Mouse (Mus musculus) heart, postnatal 25 days (tissue): Measurements from ENCODE around the gene Has3. TPM values are rescaled to one million over a fixed set of nuclear protein-coding genes. Genes with fewer than 3 reads are reported as not detected.
A peak's percentile ranks its signal among the peaks of the same experiment; 100 is the strongest.
"Not testable (repeated sequence)": the region's sequence is repeated elsewhere in the genome, so short reads cannot be mapped to it uniquely, and the experiment has no call there.

Experiments used
- DNase-seq: peaks from one replicate; pipeline ENCODE4 v3.0.0; 2022; ENCODE audit warnings: low spot score
- intact Hi-C: fragments of 180-260 bp; cut with DNase I; formaldehyde crosslinking; loops from one replicate; pipeline ENCODE4 v1.15.1; 2025
- total RNA-seq, 2 experiments: library from RNA; stranded (reverse); gene quantifications; 2 replicates each; pipeline ENCODE4 v1.2.3; 2021

Gene Has3
- total RNA-seq, 2 experiments from 2014 or later = 1.0 to 1.7 TPM

GRCm38 (mm10) chr8:106925446-106925845, 55.4 kb downstream of the Has3 start:
- intact Hi-C loops = loop anchor here (5.0 kb wide), 1 partner anchor 77 kb away; no protein-coding TSS in a partner anchor
- DNase-seq = no peak

- intact Hi-C loops = loop anchor here (5.0 kb wide), 1 partner anchor 75 kb away; no protein-coding TSS in a partner anchor
- DNase-seq = no peak
These were observed 57.2 kb downstream of the Has3 start for GRCm38 (mm10) chr8:106927247-106927646.

- not testable (repeated sequence) for DNase-seq
- intact Hi-C loops = loop anchor here (5.0 kb wide), 1 partner anchor 74 kb away; no protein-coding TSS in a partner anchor
These were observed 58.1 kb downstream of the Has3 start for GRCm38 (mm10) chr8:106928182-106928581.

GRCm38 (mm10) chr8:106929155-106929913, 59.3 kb downstream of the Has3 start:
- intact Hi-C loops = loop anchor here (5.0 kb wide), 1 partner anchor 73 kb away; no protein-coding TSS in a partner anchor

GRCm38 (mm10) chr8:106929921-106930320, 59.9 kb downstream of the Has3 start:
- DNase-seq = no peak
- intact Hi-C loops = loop anchor here (5.0 kb wide), 1 partner anchor 72 kb away; no protein-coding TSS in a partner anchor

More at GRCm38 (mm10) chr8:106929155-106929913, 59.3 kb downstream of the Has3 start:
- DNase-seq = peak; percentile 49

- intact Hi-C loops = no loop called here
- DNase-seq = no peak
These were observed 62.5 kb downstream of the Has3 start for GRCm38 (mm10) chr8:106932376-106933065.

- no peak for DNase-seq
- intact Hi-C loops = no loop called here
These were observed 63.6 kb downstream of the Has3 start for GRCm38 (mm10) chr8:106933506-106934143.

Other genes starting within 250 kb of the Has3 start
- gene Tango6, start 187.2 kb upstream of the Has3 start, total RNA-seq = 10 to 100 TPM in 1 of 2 experiments, 1 to 10 TPM in 1; 10.0 TPM
- 10 to 100 TPM; 17.7 to 19.1 TPM for gene Utp4, start 23.4 kb downstream of the Has3 start, total RNA-seq
- 10 to 100 TPM; 12.9 to 13.0 TPM for gene Sntb2, start 65.5 kb downstream of the Has3 start, total RNA-seq
- 10 to 100 TPM; 62.3 to 67.0 TPM for gene Vps4a, start 161.0 kb downstream of the Has3 start, total RNA-seq
- gene Pdf, start 178.4 kb downstream of the Has3 start, total RNA-seq = 10 to 100 TPM; 60.1 to 60.8 TPM
- gene Cog8, start 186.4 kb downstream of the Has3 start, total RNA-seq = 10 to 100 TPM; 18.2 to 19.2 TPM
- gene Nip7, start 186.6 kb downstream of the Has3 start, total RNA-seq = 10 to 100 TPM; 21.1 to 21.2 TPM
- gene Tmed6, start 195.4 kb downstream of the Has3 start, total RNA-seq = not detected
- 10 to 100 TPM; 10.5 to 13.2 TPM for gene Terf2, start 226.3 kb downstream of the Has3 start, total RNA-seq